Mouse (Mus musculus): ENCODE measurements around the gene Atp5j2. TPM values are rescaled to one million over a fixed set of nuclear protein-coding genes. Genes with fewer than 3 reads are reported as not detected.

Gene Atp5j2
- total RNA-seq, 4 experiments from 2014 or later = 319 to 686 (median 419) TPM

Other genes starting within 250 kb of the Atp5j2 start
- 10 to 100 TPM; 20.3 to 25.8 (median 22.7) TPM for gene Smurf1, start 226.2 kb downstream of the Atp5j2 start, total RNA-seq (2022)
- not detected for gene Gm4871, start 159.3 kb downstream of the Atp5j2 start, total RNA-seq (2022)
- not detected for gene 1700018F24Rik, start 149.1 kb downstream of the Atp5j2 start, total RNA-seq (2022)
- gene Arpc1a, start 108.2 kb downstream of the Atp5j2 start, total RNA-seq (2022) = 100 to 1,000 TPM; 127 to 148 (median 140) TPM
- not detected for gene Kpna7, start 108.0 kb downstream of the Atp5j2 start, total RNA-seq (2022)
- 100 to 1,000 TPM; 185 to 202 (median 191) TPM for gene Arpc1b, start 77.8 kb downstream of the Atp5j2 start, total RNA-seq (2022)
- gene Pdap1, start 51.8 kb downstream of the Atp5j2 start, total RNA-seq (2022) = 10 to 100 TPM; 60.2 to 98.3 (median 79.4) TPM
- 10 to 100 TPM; 93.0 to 98.7 (median 95.5) TPM for gene Bud31, start 51.7 kb downstream of the Atp5j2 start, total RNA-seq (2022)
- gene Ptcd1, start 25.0 kb downstream of the Atp5j2 start, total RNA-seq (2022) = 10 to 100 TPM; 29.0 to 30.6 (median 29.9) TPM
- 10 to 100 TPM; 18.7 to 22.3 (median 20.5) TPM for gene Cpsf4, start 24.8 kb downstream of the Atp5j2 start, total RNA-seq (2022)
- gene Zkscan14, start 9.8 kb upstream of the Atp5j2 start, total RNA-seq (2022) = 10 to 100 TPM in 3 of 4 experiments, 1 to 10 TPM in 1; 9.6 to 13.8 (median 11.9) TPM
- gene Zkscan5, start 12.5 kb upstream of the Atp5j2 start, total RNA-seq (2022) = 10 to 100 TPM; 11.0 to 14.5 (median 12.8) TPM
- gene Zfp655, start 39.7 kb upstream of the Atp5j2 start, total RNA-seq (2022) = 10 to 100 TPM; 54.1 to 71.1 (median 61.4) TPM
- 10 to 100 TPM; 18.7 to 23.7 (median 22.3) TPM for gene Zscan25, start 88.4 kb upstream of the Atp5j2 start, total RNA-seq (2022)
- under 1 TPM in 3 of 4 experiments, not detected in 1; 0.13 to 0.34 (median 0.17) TPM for gene Cyp3a57, start 153.2 kb upstream of the Atp5j2 start, total RNA-seq (2022)

Measured in adrenal gland, adult 8-10 months (tissue).